Comparison of ENCODE assay signal across 8 mouse cellular contexts in the genomic region with DNA sequence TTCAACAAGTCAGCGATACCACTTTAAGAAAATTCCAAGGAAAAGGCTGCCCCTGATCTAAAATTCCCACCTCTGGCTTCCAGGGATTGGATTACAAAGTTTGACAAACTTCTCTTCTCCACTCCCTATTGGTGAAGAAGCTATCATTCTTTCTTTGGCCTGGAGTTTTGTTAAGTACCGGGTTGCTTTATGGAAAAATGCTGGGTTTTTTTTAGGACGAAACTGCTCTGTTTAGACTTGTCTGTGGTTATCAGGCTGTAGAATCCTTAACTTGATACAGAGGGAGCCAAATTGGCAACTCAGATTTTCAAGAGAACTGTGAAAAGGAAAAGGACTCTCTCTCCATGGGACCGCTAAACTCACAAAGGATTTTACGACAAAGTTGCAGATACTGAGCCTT. TPM values are rescaled to one million over a fixed set of nuclear protein-coding genes. Genes with fewer than 3 reads are reported as not detected.
DNase-seq lines count a peak whose midpoint lies in the region; ATAC-seq and TF ChIP-seq lines count a peak whose summit lies in the region.

Gene Ttc23, plus strand, starts transcription at position 134 of the 400 bp plus-strand sequence.

- no peaks in the 10 kb centered on the region for H3K9me3 ChIP-seq in lung, embryonic 14.5 days (ENCODE audit: low read depth, low read length)
- no peaks in the 10 kb centered on the region for H3K9me3 ChIP-seq in embryonic facial prominence, embryonic 15.5 days (replicated peaks)
- H3K9me3 ChIP-seq in heart, embryonic 14.5 days (ENCODE audit: control insufficient read depth, low read length) = no peaks in the 10 kb centered on the region
- no peaks in the 10 kb centered on the region for H3K9me3 ChIP-seq in limb, embryonic 13.5 days
- no peaks in the 10 kb centered on the region for H3K9me3 ChIP-seq in neural tube, embryonic 15.5 days (replicated peaks)

- intact Hi-C loops in left cerebral cortex, postnatal 10 days (cut with DNase I) = no loop called here

- H3K36me3 ChIP-seq in lung, embryonic 14.5 days (ENCODE audit: insufficient read depth) = no peaks in the 10 kb centered on the region
- no peaks in the 10 kb centered on the region for H3K36me3 ChIP-seq in embryonic facial prominence, embryonic 15.5 days
- H3K36me3 ChIP-seq in heart, embryonic 14.5 days (ENCODE audit: control insufficient read depth, insufficient read depth, low read length) = no peaks in the 10 kb centered on the region
- no peaks in the 10 kb centered on the region for H3K36me3 ChIP-seq in limb, embryonic 13.5 days
- H3K36me3 ChIP-seq in neural tube, embryonic 15.5 days = no peaks in the 10 kb centered on the region

- H3K9ac ChIP-seq in lung, embryonic 14.5 days = peak within 1 kb of the TSS; percentile 68
- H3K9ac ChIP-seq in embryonic facial prominence, embryonic 15.5 days = peak within 1 kb of the TSS; percentile 50
- H3K9ac ChIP-seq in heart, embryonic 14.5 days (ENCODE audit: low read length) = peak within 1 kb of the TSS; percentile 86
- H3K9ac ChIP-seq in limb, embryonic 13.5 days = peak within 1 kb of the TSS; percentile 80
- H3K9ac ChIP-seq in neural tube, embryonic 15.5 days (replicated peaks) = peak within 1 kb of the TSS; percentile 82; the same call in 1 of the 2 replicates

- DNase-seq in lung, embryonic 14.5 days = peak; percentile 91
- no peak for DNase-seq in lung, postnatal 14 days
- no peak for DNase-seq in frontal cortex, postnatal 14 days (ENCODE audit: low spot score in 2 of 2)
- DNase-seq in left cerebral cortex, postnatal 10 days (ENCODE audit: extremely low spot score in 1 of 2, low spot score in 2 of 2) = no peak

- H3K4me3 ChIP-seq in lung, embryonic 14.5 days (ENCODE audit: low read depth, low read length) = peak within 1 kb of the TSS; percentile 61
- peak within 1 kb of the TSS; percentile 82 for H3K4me3 ChIP-seq in embryonic facial prominence, embryonic 15.5 days (replicated peaks)
- peak within 1 kb of the TSS; percentile 69 to 89 for H3K4me3 ChIP-seq in heart, embryonic 14.5 days (ENCODE audit: control insufficient read depth in 1 of 2, insufficient read depth in 1 of 2, low read depth in 1 of 2, low read length in 2 of 2)
- H3K4me3 ChIP-seq in limb, embryonic 13.5 days = peak within 1 kb of the TSS; percentile 62
- peak within 1 kb of the TSS; percentile 92 for H3K4me3 ChIP-seq in neural tube, embryonic 15.5 days (replicated peaks)

- peak within 1 kb of the TSS; percentile 80 for H3K27ac ChIP-seq in lung, embryonic 14.5 days (ENCODE audit: low read depth)
- peak within 1 kb of the TSS; percentile 92 for H3K27ac ChIP-seq in embryonic facial prominence, embryonic 15.5 days (replicated peaks)
- H3K27ac ChIP-seq in heart, embryonic 14.5 days (replicated peaks in 1 of 2; ENCODE audit: control insufficient read depth in 1 of 2, insufficient read depth in 1 of 2, low read depth in 2 of 2, low read length in 2 of 2) = peak within 1 kb of the TSS; percentile 67 to 71; a peak in 3 of 4 replicates
- H3K27ac ChIP-seq in limb, embryonic 13.5 days = peak within 1 kb of the TSS; percentile 85
- H3K27ac ChIP-seq in neural tube, embryonic 15.5 days (replicated peaks) = peak within 1 kb of the TSS; percentile 92

- peak; percentile 18; the same call in 1 of the 2 replicates for ATAC-seq in lung, embryonic 14.5 days (ENCODE audit: insufficient read depth)
- ATAC-seq in embryonic facial prominence, embryonic 15.5 days (ENCODE audit: insufficient number of reproducible peaks, low FRiP score, low TSS enrichment, low read depth) = no peak
- ATAC-seq in heart, embryonic 14.5 days (ENCODE audit: insufficient number of reproducible peaks, insufficient read depth, low FRiP score, low read depth) = no peak
- 0 out of 2 replicates have a peak, but pooled peaks have one; percentile 16 for ATAC-seq in limb, embryonic 13.5 days (ENCODE audit: low FRiP score, low read depth)
- ATAC-seq in neural tube, embryonic 15.5 days (ENCODE audit: low FRiP score) = no peak

- peak within 1 kb of the TSS; percentile 72 for H3K4me2 ChIP-seq in lung, embryonic 14.5 days
- peak within 1 kb of the TSS; percentile 69 for H3K4me2 ChIP-seq in embryonic facial prominence, embryonic 15.5 days (replicated peaks)
- H3K4me2 ChIP-seq in heart, embryonic 14.5 days (ENCODE audit: low read length) = peak within 1 kb of the TSS; percentile 83
- peak within 1 kb of the TSS; percentile 89 for H3K4me2 ChIP-seq in limb, embryonic 13.5 days (replicated peaks)
- H3K4me2 ChIP-seq in neural tube, embryonic 15.5 days = peak within 1 kb of the TSS; percentile 81

- 0 out of 2 replicates have a peak, but pooled peaks cover 9% of the 10 kb centered on the region for H3K4me1 ChIP-seq in lung, embryonic 14.5 days (ENCODE audit: insufficient read depth)
- H3K4me1 ChIP-seq in embryonic facial prominence, embryonic 15.5 days = peaks cover 33% of the 10 kb centered on the region
- H3K4me1 ChIP-seq in heart, embryonic 14.5 days (ENCODE audit: control insufficient read depth in 2 of 2, insufficient read depth in 2 of 2, low read length in 2 of 2) = peaks cover 4 to 35% of the 10 kb centered on the region in 2 experiments
- peaks cover 51% of the 10 kb centered on the region for H3K4me1 ChIP-seq in limb, embryonic 13.5 days
- H3K4me1 ChIP-seq in neural tube, embryonic 15.5 days = peaks cover 20% of the 10 kb centered on the region

- TF ChIP-seq CTCF in lung, embryonic 14.5 days (IDR thresholded peaks at IDR 0.05; ENCODE audit: low read depth) = no peak

- WGBS in lung, embryonic 14.5 days = under 1% methylated on average over 5 of the region's 5 CpGs
- 4% methylated on average over 5 of the region's 5 CpGs for WGBS in embryonic facial prominence, embryonic 15.5 days
- WGBS in heart, embryonic 14.5 days = under 1% methylated on average over 5 of the region's 5 CpGs
- WGBS in limb, embryonic 13.5 days = under 1% methylated on average over 5 of the region's 5 CpGs
- 3% methylated on average over 5 of the region's 5 CpGs for WGBS in neural tube, embryonic 15.5 days

- no peaks in the 10 kb centered on the region for H3K27me3 ChIP-seq in lung, embryonic 14.5 days (ENCODE audit: insufficient read depth, low read length)
- H3K27me3 ChIP-seq in embryonic facial prominence, embryonic 15.5 days = no peaks in the 10 kb centered on the region
- H3K27me3 ChIP-seq in heart, embryonic 14.5 days (ENCODE audit: control insufficient read depth, insufficient read depth, low read length) = no peaks in the 10 kb centered on the region
- no peaks in the 10 kb centered on the region for H3K27me3 ChIP-seq in limb, embryonic 13.5 days
- H3K27me3 ChIP-seq in neural tube, embryonic 15.5 days (replicated peaks) = no peaks in the 10 kb centered on the region

RNA-seq across cellular contexts. Expression of gene Ttc23, which starts in this region (rescaled TPM):
- 33.5 and 35.7 TPM in 2 replicates for polyA plus RNA-seq in lung, embryonic 14.5 days (2014; fragmentation: Nextera tagmentation; extraction: Ambion mirVana)
- 29.6 and 29.8 TPM in 2 replicates for polyA plus RNA-seq in embryonic facial prominence, embryonic 15.5 days (2015; fragmentation: Nextera tagmentation; extraction: Ambion mirVana)
- polyA plus RNA-seq in heart, embryonic 14.5 days (2014; fragmentation: Nextera tagmentation; extraction: Ambion mirVana) = 20.3 and 20.9 TPM in 2 replicates
- polyA plus RNA-seq in limb, embryonic 13.5 days (2015; fragmentation: Nextera tagmentation; extraction: Ambion mirVana) = 58.1 and 60.6 TPM in 2 replicates
- 6.1 and 11.1 TPM in 2 replicates for polyA plus RNA-seq in neural tube, embryonic 15.5 days (2015; fragmentation: Nextera tagmentation; extraction: Ambion mirVana)
- total RNA-seq in left cerebral cortex, postnatal 10 days (2021) = 1 to 10 TPM; 9.0 TPM

Comparison
In these comparisons a context has a peak if more than half of its experiments do, and no peak if none do; other contexts are left out.
1. ATAC-seq: peak in lung, embryonic 14.5 days (single experiment) and limb, embryonic 13.5 days (single experiment); none in embryonic facial prominence, embryonic 15.5 days (single experiment), heart, embryonic 14.5 days (single experiment) and neural tube, embryonic 15.5 days (single experiment).
2. Peak in every context shown above with its lines, with median percentiles within 50 percentile points of each other: H3K27ac ChIP-seq, H3K4me2 ChIP-seq, H3K4me3 ChIP-seq and H3K9ac ChIP-seq.